Mouse (Mus musculus) cerebellum, adult 2 months (tissue): Measurements from ENCODE around the gene Orc5.

Experiments used
- CTCF ChIP-seq: fragments of 200-500 bp; IDR thresholded peaks from 2 replicates; pipeline ENCODE4 v1.5.1; 2011; ENCODE audit warnings: low read depth, mild to moderate bottlenecking, control low read depth, low read length, moderate library complexity, borderline replicate concordance; ENCODE audit not compliant: insufficient read depth
- POLR2A ChIP-seq: fragments of 200-500 bp; IDR thresholded peaks from 2 replicates; pipeline ENCODE4 v1.6.1; 2011; ENCODE audit warnings: low read length, control low read depth, borderline replicate concordance; ENCODE audit not compliant: insufficient read depth

DNA sequence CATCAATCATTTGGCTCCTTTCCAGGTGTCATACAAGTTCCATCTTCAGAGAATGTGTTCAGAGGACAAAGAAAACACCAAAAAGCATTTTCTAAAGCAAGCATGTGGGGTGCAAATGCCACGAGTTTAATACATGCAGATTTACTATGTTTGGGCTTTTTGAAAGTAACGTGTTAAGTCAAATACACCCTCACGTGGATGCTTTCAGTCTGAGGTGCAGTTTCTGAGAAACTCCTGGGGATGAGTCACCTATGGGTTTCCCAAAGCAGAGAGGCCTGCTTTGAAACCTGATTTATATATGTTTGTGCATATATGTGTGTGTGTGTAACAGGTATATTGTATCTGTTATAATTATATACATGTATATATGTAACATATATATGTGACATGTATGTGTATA lies 98.5 kb downstream of the Orc5 start:
- TF ChIP-seq CTCF = no peak
- TF ChIP-seq POLR2A = no peak
